Mouse (Mus musculus) R1 (cell line): ENCODE results near the gene Ier5.

ENCODE experiments used
- DNase-seq: peaks from one replicate; pipeline ENCODE4 v3.0.0-alpha.2; 2018; ENCODE audit warnings: low read depth, low spot score

Gene Ier5

GRCm38 (mm10) chr1:155098486-155099279 is 753 bp downstream of the Ier5 start:
- DNase-seq = peak; percentile 32

- peak; percentile 41 for DNase-seq
Measured at GRCm38 (mm10) chr1:155097931-155098485, 1.4 kb downstream of the Ier5 start.

GRCm38 (mm10) chr1:155097354-155097753 is 2.1 kb downstream of the Ier5 start:
- no peak for DNase-seq

- DNase-seq = no peak
Measured at GRCm38 (mm10) chr1:155096620-155097261, 2.7 kb downstream of the Ier5 start.

- no peak for DNase-seq
Measured at GRCm38 (mm10) chr1:155093971-155094707, 5.3 kb downstream of the Ier5 start.

- DNase-seq = no peak
Measured at GRCm38 (mm10) chr1:155093145-155093791, 6.2 kb downstream of the Ier5 start.

- no peak for DNase-seq
Measured at GRCm38 (mm10) chr1:155091842-155092800, 7.3 kb downstream of the Ier5 start.

GRCm38 (mm10) chr1:155091374-155091841 is 8.0 kb downstream of the Ier5 start:
- DNase-seq = no peak

- DNase-seq = no peak
Measured at GRCm38 (mm10) chr1:155090736-155091135, 8.7 kb downstream of the Ier5 start.

- DNase-seq = no peak
Measured at GRCm38 (mm10) chr1:155090327-155090726, 9.1 kb downstream of the Ier5 start.

- DNase-seq = no peak
Measured at GRCm38 (mm10) chr1:155088847-155089603, 10.4 kb downstream of the Ier5 start.

- DNase-seq = no peak
Measured at GRCm38 (mm10) chr1:155088046-155088445, 11.4 kb downstream of the Ier5 start.

GRCm38 (mm10) chr1:155086893-155087292 is 12.5 kb downstream of the Ier5 start:
- no peak for DNase-seq

GRCm38 (mm10) chr1:155086416-155086815 is 13.0 kb downstream of the Ier5 start:
- DNase-seq = peak; percentile 73

- no peak for DNase-seq
Measured at GRCm38 (mm10) chr1:155084839-155085238, 14.6 kb downstream of the Ier5 start.

- peak; percentile 84 for DNase-seq
Measured at GRCm38 (mm10) chr1:155083271-155084265, 15.9 kb downstream of the Ier5 start.

- DNase-seq = peak; percentile 81
Measured at GRCm38 (mm10) chr1:155082965-155083268, 16.5 kb downstream of the Ier5 start.

- DNase-seq = no peak
Measured at GRCm38 (mm10) chr1:155082158-155082964, 17.1 kb downstream of the Ier5 start.
